Mouse (Mus musculus) ovary, postnatal 10 days (tissue): ENCODE measurements around the gene Cachd1.

Source experiments
- DNase-seq: peaks from one replicate; pipeline ENCODE4 v3.0.0; 2022; ENCODE audit warnings: low spot score

Gene Cachd1

DNA sequence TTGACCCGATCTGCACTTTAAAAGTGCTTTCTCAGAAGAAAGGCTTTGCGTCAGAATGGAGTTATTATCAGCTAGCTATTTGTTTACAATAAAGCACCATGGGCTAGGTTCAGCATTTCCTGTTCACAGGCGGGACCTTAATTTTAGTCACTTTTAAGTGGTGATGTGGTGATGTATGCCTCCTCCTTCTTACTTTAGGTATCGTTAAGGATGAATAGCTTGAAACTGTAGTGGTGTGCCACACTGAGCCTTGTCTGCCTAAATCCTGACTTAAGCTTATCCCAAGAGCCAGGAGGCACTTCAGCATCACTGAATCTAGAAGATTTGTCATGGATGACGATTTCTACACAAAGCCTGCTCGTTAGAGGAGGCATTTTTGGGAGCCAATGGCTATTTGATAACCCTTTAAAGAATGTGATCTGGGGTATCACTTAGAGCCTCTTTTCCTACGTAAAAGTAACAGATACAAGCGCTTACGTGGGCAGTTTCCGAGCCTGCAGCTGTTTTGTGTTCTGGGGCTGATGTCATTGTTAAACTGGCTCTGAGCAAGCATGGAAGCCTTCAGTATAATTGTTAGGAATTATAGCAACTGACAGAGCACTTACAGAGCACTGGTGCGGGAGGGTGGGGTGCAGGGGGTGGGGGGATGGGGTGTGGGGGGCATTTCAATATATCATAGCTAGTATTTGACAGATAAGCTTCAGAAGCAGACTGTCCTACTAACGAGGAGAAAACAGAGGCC, 89.7 kb downstream of the Cachd1 start:
- no peak for DNase-seq

DNA sequence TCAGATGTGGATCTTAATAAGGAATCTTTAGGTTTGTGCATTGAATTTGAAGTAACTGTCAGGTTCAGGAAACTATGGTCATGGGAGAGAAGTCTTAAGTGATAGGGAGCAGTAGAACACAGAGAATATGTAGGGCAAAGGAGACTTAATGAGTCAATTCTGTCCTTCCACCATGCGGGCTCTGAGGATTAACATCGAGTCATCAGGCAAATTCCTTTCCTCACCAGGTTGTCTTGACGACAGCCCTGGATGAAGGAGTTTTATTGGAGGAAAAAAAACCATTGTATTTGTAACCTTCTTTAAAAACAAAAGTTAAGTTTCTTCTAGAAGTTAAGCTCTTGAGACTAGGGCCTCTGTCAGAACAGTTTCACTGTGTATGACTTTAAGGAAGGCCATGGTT, 100.9 kb downstream of the Cachd1 start:
- no peak for DNase-seq

DNA sequence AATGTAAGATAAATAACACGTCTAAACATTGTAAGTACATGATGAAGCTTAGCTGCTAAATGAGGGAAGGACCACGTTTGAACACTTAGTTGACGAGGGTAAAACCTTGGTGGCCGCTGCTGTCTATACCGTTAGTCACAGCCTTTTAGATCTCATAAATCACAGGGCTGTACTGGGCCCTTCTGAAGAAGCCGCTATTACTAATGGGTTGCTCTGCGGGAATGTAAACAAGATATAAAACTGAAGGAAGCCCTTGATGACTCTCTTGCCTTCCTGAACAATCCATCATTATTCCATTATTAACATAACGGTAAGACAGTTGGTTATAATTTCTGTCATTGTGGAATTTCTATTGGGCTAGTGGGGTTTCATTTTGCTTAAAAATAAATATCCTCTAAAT, 102.9 kb downstream of the Cachd1 start:
- DNase-seq: no peak

DNA sequence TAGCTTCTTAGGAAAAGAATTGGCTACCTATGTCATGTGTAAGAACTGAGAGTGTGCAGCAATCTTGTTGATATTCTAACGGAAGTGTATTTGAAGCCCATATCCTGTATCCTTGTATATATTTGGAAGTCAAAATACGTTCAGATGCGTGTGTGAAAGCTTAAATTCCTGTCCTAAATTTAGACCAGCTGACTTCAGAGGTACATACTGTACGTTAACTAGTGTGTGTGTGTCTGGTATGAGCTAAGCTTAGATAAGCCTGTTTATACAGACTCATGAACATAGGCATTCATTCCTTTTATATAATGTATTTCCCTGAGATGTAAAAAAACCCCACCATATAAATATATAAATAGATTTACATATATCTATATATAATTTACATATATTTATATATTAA, 103.6 kb downstream of the Cachd1 start:
- no peak for DNase-seq

DNA sequence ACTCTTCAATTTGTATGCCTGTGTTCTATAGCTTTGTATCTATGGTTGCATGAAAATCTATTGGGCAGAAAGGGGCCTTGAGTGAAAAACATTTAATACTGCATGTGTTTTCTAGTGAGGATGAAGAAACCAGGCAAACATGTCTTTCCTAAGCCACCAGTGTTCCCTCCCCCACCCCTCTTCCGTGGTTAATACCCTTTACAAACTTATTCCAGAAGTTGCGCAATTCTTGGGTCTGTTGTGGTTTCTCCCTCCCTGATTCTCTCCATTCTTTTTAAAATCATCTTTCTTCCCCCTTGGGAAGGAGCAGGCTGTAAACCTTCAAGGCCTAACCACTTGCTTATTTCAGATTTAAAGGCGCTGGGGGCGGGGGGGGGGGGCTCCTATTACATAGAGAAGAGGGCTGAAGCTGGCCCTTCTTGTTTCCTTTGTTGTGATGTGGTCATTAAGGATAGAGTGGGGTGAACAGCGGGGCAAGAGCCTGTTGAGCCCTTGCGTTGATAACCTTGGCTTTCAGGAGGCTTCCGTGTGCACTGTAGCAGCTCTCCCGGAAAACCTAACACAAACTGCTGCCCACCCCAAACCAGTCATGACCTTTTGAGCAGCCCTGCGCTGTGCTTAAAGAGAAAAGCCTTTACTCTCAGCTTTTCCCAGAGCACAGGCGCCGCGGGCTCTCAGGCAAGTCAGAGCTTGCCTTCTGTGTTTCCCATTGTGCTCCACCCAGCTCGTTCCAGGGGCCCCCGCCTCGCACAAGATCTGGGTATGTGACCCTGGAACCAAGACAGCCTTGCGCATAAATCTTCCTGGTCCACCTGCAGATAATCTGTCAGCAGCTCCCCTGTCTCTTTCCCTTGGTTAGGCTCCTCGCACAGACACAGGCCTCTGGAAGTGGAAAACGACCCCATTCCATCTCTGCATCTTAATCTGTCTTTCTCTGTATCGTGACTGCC, 109.6 kb downstream of the Cachd1 start:
- no peak for DNase-seq

DNA sequence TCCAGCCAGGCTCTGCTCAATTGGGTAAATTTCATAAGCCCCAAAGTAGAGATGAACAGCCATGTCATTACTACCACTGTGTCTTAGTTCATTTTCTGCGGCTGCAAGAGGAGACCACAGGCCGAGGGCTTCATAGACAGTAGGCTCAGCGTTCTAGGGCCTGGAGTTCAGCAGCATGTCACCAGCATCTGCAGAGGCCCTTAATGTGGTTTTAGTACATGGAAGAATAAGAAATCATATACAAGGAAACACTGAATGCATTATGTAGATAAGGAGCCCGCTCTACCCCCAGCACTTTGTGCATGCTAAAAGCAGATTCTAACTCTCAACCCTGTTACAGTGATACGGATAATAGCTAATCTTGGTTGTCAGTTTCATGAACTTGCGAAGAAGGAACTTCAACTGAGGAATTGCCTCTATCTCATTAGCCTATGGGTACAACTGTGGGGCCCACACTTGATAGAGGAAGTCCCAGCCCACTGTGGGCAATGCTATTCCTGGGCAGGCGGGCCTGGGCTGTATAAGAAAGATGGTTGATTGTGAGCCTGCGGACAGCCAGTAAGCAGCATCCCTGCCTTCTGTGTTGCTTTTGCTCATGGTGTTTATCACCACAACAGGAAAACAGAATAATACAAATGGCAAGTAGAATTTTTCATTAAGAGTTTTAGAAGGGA, 110.4 kb downstream of the Cachd1 start:
- no peak for DNase-seq

DNA sequence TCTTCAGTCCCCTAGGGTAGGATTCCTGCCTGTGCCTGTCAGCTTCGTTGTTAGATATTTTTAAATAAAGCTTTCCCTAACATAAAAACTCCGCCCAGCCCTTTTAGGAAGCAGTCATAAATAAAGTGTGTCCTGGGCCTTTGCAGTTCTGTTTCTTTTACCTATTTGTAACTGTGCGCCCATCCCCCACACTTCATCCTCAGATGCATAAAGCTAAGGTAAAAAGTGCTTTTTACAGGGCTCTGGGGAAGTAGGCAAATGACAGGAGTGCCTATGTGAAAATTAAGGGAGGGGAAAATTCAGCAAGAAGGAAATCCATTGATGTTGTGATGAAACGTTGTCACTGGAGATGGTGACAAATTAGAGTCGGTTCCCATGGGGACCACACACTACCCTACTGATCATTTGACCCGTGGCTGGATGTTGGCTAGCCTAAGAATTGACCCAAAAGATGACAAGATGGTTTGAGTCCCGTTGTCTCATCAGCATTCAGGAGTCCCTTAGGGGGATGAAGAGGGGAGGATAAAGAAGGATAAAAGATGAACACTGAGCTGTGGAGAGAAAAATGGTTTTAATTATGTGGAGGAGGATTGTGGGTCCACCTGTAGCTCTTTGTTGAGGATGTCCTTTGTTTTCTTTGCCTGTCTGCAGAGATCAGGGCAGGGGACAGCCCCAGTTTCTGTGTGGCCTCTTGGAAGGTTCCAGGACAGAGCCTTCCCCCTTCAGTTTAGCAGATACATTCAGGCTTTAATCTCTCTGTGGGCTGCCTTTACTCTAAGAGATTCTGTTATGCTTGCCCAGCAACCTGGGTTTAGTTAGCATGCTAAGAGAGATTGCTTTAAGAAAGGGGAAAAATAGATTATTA, 113.9 kb downstream of the Cachd1 start:
- DNase-seq: no peak

DNA sequence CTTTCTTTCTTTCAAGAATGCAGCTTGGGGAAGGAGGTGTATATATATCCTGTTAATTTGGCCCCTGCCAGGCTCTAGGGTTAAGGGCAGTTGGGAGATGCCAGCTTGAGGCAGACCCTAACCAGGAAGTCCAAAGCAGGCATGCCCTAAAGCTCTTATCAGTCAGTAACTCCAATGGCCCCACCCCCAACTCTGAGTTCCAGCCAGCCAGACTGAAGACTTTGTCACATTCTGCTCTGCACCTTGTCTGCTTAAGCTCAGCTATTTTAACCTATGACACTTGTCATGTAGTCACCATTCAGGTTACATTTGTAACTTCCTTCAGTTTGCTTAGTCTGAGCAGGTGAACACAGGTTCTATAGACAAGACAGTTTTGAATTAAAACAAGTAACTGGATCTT, 117.3 kb downstream of the Cachd1 start:
- DNase-seq: no peak

DNA sequence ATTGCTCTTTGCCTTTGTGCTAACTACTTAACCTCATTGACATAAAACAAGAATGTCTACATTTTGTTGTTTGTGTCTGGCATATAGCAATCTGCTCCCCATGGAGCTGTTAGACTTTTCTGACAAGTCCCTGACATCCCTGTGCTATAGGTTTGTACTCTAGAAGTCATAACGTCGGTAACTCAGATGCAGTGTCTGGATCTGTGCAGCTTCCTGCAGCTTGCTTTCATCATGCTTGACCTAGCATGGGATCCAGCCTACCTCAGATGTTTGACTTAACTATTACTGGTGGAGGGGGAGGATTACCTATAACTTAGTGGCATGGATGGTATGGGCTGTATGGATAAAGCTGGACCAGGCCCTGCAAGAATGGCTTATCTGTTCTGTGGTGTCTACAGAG, 117.7 kb downstream of the Cachd1 start:
- DNase-seq: no peak

DNA sequence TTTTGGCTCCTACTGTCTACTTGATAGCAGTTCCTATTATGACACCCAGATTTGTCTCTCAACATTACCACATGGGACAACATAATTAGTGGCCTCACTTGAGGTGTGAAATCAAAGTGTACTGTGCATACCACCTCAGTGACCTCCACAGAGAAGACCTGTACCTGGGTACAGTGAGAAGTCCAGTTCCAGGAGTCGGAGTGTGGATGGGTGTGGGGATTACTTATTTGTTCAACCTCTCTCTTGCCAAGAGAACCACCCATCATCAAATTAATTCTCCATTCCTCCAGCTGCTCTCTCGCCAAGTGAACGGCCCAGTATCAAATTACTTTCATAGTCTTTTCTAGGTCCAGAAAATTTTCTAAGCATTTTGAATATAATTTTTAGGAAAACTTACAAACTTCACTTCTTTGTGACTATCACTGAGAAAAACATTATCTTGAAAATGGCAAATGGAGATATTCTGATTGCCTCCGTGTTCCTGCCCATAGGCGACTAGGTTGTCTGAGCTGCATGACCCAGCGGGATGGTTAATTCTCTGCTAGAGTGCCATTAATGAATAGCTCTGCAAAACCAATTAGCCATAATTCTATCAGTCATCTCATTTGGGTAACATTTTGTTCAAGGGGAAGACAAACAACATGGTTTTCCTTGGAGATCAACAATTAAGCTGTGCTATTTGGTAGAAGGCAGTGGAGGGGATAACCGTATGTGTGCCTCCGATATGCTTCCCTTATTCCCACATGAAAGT, 120.0 kb downstream of the Cachd1 start:
- no peak for DNase-seq

DNA sequence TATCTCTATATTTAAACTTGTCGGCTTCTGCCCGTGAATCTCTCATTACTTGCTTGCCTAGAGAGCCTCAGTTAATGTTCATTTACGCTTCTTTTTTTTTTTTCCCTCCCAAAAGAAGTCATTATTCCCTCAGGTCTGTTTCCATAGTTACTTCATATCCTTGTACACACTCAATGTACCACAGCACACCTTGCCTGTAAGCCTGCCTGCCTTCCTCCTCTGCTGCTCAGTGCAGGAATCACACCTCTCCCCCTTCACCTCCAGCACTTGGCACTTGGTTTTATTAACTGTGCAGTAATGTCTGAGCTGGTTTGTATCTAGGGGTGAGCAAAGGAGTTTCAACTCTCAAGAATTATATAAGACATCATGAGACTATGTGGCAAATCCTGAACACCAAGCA, 121.5 kb downstream of the Cachd1 start:
- no peak for DNase-seq

DNA sequence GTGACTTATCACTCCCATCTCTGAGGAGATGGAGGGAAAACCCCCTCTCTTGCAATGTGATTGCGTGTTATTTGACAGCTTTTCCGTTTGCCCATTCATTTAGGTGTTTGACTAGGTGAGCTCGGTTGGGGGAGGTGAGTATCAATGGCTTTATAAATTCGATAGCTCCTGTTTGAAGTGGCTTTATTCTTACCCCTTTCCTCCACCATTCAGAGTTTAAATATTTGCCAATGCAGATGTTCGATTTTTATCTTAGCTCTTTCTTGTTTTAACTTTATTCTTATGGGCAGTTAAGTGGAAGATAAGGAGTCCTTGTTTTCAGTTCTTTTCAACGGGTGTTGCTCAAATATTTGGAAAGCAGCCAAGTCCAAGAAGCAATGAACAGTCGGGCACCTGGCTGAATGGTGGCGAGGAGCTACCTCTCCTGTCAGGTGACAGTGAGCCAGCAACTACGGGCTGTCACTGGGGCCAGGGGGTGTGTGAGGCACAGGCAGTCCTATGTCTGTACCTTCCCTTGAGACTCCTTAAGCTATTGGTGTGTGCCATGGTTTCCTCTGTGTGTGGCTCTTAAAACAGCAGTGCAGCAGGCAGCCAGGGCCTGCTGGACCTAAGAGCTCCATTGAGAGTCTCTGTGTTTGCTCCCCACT, 133.3 kb downstream of the Cachd1 start:
- no peak for DNase-seq

DNA sequence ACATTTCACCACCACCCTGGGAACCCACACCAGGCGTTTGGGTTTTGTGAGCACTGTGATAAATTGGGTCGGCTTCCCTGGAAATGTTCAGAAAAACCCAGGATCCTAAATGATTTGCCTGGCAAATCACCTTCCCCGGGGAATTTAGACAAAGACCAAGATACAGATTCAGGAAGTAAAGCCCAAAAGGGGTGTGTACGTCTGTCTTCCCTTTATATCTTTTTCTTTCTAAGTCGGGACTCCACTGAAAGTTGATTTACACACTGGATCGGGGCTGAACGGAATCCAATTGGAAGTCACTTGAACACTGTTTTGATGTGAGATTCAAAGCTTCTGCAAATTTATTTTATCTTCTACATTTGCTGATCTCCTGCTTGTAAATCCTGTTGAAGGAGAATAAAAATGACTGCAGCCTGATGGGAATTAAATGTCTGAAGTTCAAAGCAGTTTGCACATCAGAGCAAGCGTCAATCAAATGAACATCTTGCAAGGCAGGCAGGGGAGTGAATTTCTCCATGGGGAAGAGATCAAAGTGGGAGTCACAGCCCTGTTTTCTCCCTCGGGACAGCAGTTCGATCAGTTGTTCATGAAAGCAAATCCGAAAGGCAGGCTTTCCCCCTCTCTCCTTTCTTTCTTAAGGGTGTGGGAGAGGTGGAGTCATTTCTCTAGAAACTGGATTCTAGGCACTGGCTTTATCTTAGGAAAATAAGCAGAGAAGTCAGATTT, 134.3 kb downstream of the Cachd1 start:
- DNase-seq: no peak

DNA sequence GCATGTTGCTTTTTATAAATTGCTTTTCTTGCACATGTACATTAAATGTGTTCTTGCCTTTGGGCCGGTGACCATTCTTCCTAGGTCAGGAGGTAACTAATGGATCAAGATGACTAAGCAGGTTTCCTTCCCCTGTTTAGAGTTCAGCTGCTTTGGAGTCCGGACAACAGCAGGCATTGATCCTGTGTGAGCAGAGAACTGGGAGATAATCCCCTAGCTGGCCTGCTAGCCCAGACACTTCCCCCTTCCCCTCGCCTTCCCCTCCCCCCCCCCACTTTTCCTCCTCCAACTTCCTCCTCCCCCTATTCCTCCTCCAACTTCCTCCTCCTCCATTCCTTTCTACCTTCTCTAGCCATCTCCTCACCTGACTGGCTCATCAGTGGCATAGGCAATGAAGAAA, 135.2 kb downstream of the Cachd1 start:
- no peak for DNase-seq

DNA sequence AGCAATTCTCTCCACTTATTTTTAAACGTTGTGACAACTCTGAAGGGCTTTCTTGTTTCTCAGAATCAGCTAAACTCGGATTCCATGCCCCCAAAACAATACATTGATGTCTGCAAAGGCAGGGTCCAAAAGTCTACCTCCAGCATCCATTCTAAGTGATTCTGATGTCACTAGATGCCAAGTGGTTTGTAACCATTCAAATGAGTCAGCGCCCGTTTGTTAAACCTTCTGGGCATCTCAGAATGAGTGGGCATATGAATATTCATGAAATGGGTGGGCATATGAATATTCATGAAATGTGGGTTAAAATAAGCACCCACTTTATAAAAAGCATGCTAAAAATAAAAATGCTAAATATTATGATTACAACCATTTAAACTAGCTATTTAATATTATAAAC, 137.2 kb downstream of the Cachd1 start:
- DNase-seq: no peak

DNA sequence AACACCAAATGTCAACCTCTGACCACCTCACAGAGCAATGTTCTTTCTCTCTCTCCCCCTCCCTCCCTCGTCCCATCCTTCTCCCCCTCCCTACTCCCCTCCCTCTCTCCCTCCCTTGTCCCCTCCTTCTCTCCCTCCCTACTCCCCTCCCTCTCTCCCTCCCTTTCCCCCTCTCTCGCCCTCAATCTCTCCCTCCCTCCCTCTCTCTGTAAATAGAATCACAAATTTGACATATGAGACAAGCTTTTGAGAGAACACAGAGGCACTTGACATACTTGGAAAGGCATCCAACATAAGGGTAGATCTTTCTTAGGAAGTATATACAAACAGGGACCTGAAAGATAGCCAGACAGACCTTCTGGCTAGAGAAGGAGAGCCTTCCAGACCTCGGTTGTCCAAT, 138.1 kb downstream of the Cachd1 start:
- no peak for DNase-seq

DNA sequence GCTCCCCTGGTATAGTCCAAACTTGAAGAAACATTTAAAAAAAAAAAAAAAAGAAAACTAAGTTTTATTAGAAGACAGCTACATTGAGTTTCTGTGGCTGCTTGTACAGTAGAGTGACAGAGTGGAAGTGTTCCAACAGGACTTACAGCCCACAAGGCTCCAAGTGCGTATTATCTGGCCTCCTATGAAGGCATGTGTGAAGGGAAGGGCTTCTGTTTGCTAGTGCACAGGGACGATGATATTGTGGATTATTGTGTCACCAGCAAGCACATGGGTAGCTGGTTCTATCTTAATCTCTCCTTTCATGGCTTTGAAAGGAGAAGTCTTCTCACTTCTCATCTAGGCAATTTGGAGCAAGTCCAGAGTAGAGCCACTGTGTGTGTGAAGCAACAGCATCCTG, 138.6 kb downstream of the Cachd1 start:
- DNase-seq: no peak

DNA sequence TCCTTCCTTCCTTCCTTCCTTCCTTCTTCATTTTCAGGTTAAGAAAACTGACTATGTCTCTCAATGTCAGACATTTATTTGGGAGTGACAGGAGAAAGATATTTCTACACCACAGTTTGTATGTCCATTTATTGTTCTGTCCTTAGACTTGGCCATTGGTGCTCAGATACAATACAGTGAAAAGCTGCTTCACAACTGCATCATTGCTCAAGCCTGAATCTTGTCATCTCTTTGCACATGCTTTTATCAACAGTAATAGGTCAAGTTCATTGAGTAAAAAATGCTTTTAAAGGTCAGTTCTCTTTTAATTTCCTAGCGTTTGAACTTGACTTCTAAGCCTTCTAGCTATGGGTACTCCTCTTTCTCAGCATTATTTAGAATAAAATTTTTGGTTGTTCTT, 141.0 kb downstream of the Cachd1 start:
- DNase-seq: no peak

DNA sequence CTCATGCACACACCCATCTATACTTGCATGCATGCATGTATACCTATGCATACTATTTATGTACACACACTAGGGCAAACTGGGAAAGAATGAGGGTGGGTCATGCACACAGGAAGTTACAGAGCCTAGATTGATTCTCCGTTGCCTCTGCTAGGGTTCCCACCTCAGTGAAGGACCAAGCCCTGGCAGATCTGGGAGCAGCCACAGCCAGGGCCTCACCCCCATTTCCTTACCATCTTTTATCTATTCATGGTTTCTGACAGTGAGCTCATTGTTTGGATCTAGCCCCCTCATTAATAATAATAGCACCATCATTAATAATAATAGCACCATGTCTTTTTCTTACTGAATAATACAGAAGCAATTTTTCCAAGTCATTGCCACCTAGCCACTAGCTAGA, 143.9 kb downstream of the Cachd1 start:
- DNase-seq: no peak
